Mouse (Mus musculus) stomach, postnatal 0 days (tissue): ENCODE results near the gene Timm8a2.

ENCODE experiments used
- CTCF ChIP-seq: IDR thresholded peaks from 2 replicates; pipeline ENCODE4 v1.5.1; 2016; ENCODE audit warnings: antibody characterized with exemption, low read depth, mild to moderate bottlenecking, moderate library complexity
- EP300 ChIP-seq: optimal IDR thresholded peaks from 2 replicates; pipeline ENCODE3; 2016; ENCODE audit warnings: antibody characterized with exemption

- TF ChIP-seq CTCF = no peak
- no peak for TF ChIP-seq EP300
Measured at GRCm38 (mm10) chr14:122020567-122020966, 13.9 kb upstream of the Timm8a2 start.
